Comparison of ENCODE assay signal across 23 mouse cellular contexts in genomic region chr2:167266231-167266630, GRCm38 (mm10). TPM values are rescaled to one million over a fixed set of nuclear protein-coding genes. Genes with fewer than 3 reads are reported as not detected.
DNase-seq lines count a peak whose midpoint lies in the region; ATAC-seq and TF ChIP-seq lines count a peak whose summit lies in the region.
"Had no signal": no experiment of that assay in that cellular context is flagged by ENCODE, and none has a peak within 500 bp of the region (broad histone marks: within the 10 kb centered on the region; RNA-seq: fewer than 3 reads in every experiment).

No protein-coding gene starts in this region.

- H3K9ac ChIP-seq in forebrain, embryonic 11.5 days (ENCODE audit: low read length), result no peak overlapping the region
- H3K9ac ChIP-seq in forebrain, embryonic 14.5 days (ENCODE audit: low read length), result no peak overlapping the region
- H3K9ac ChIP-seq in ES-E14 (ENCODE audit: insufficient read depth, low read depth, low read length, poor library complexity, severe bottlenecking), result no peak overlapping the region
- H3K9ac ChIP-seq: embryonic facial prominence, embryonic 12.5 days; heart, embryonic 15.5 days; limb, embryonic 15.5 days; liver, embryonic 15.5 days; neural tube, embryonic 15.5 days; stomach, embryonic 15.5 days had no signal

- ATAC-seq in forebrain, embryonic 11.5 days (replicated peaks; ENCODE audit: low FRiP score), result no peak
- ATAC-seq in forebrain, embryonic 14.5 days, result no peak
- ATAC-seq: forebrain, embryonic 16.5 days; hindbrain, postnatal 0 days; intestine, postnatal 0 days; midbrain, embryonic 16.5 days had no signal

- in situ Hi-C loops in ES-E14 (cut with MboI; ENCODE audit: low sequenced_read_pairs in 2 of 2, unreplicated experiment in 2 of 2), result no loop called here

- H3K4me3 ChIP-seq in forebrain, embryonic 11.5 days (ENCODE audit: low read depth, low read length), result no peak overlapping the region
- no peak overlapping the region for H3K4me3 ChIP-seq in forebrain, embryonic 14.5 days (ENCODE audit: low read depth, low read length)
- no peak overlapping the region for H3K4me3 ChIP-seq in lung, adult 2 months (replicated peaks; ENCODE audit: extremely low read depth, low read depth, low read length)
- H3K4me3 ChIP-seq in ES-E14 (ENCODE audit: insufficient read depth in 1 of 2, low read depth in 1 of 2, low read length in 2 of 2, poor library complexity in 1 of 2, severe bottlenecking in 1 of 2), result no peak overlapping the region
- H3K4me3 ChIP-seq: embryonic facial prominence, embryonic 12.5 days; erythroblast, embryonic 14.5 days; gastrocnemius, adult 2 months; heart, embryonic 15.5 days; limb, embryonic 15.5 days; liver, embryonic 15.5 days; neural tube, embryonic 15.5 days; stomach, embryonic 15.5 days had no signal

- H3K36me3 ChIP-seq in forebrain, embryonic 11.5 days (ENCODE audit: control insufficient read depth, insufficient read depth, low read length), result no peaks in the 10 kb centered on the region
- no peaks in the 10 kb centered on the region for H3K36me3 ChIP-seq in forebrain, embryonic 14.5 days (ENCODE audit: control insufficient read depth, insufficient read depth, low read length)
- no peaks in the 10 kb centered on the region for H3K36me3 ChIP-seq in ES-E14 (ENCODE audit: control insufficient read depth, insufficient read depth, low read length, poor library complexity, severe bottlenecking)
- H3K36me3 ChIP-seq: embryonic facial prominence, embryonic 12.5 days; heart, embryonic 15.5 days; limb, embryonic 15.5 days; liver, embryonic 15.5 days; neural tube, embryonic 15.5 days; stomach, embryonic 15.5 days had no signal

- TF ChIP-seq POLR2A in lung, adult 2 months (IDR thresholded peaks at IDR 0.05; ENCODE audit: borderline replicate concordance, extremely low read depth, low read depth, low read length), result no peak

- 85% methylated on average over 10 of the region's 10 CpGs for WGBS in forebrain, embryonic 11.5 days
- 95% methylated on average over 10 of the region's 10 CpGs for WGBS in forebrain, embryonic 14.5 days
- whole genome bisulfite sequencing in lung, adult 2 months, result 84% methylated on average over 10 of the region's 10 CpGs

- peak; percentile 16 for DNase-seq in forebrain, embryonic 11.5 days (ENCODE audit: low spot score)
- no peak for DNase-seq in forebrain, embryonic 14.5 days (ENCODE audit: low spot score)
- peak; percentile 1 for DNase-seq in lung, adult 2 months
- no peak for DNase-seq in lung, postnatal 25 days (ENCODE audit: low spot score)
- DNase-seq in ES-E14 (ENCODE audit: low read depth, low spot score), result no peak
- DNase-seq in lung, postnatal 14 days, result peak; percentile 0
- no peak for DNase-seq in frontal cortex, postnatal 25 days (ENCODE audit: low spot score in 2 of 2)
- DNase-seq: cerebellum, adult 9-11 months; gastrocnemius, adult 2 months; layer of hippocampus, postnatal 36 days had no signal

- no peak for TF ChIP-seq CTCF in lung, adult 2 months (IDR thresholded peaks at IDR 0.05; ENCODE audit: insufficient read depth, low read length)

- no peak overlapping the region for H3K27ac ChIP-seq in forebrain, embryonic 11.5 days (ENCODE audit: low read depth, low read length)
- no peak overlapping the region for H3K27ac ChIP-seq in forebrain, embryonic 14.5 days (ENCODE audit: low read depth, low read length)
- H3K27ac ChIP-seq in ES-E14 (ENCODE audit: insufficient read depth, low read depth, low read length, poor library complexity, severe bottlenecking), result no peak overlapping the region; the same call in 1 of the 2 replicates
- H3K27ac ChIP-seq: embryonic facial prominence, embryonic 12.5 days; gastrocnemius, adult 2 months; heart, embryonic 15.5 days; hindbrain, postnatal 0 days; kidney, postnatal 0 days; limb, embryonic 15.5 days; liver, embryonic 15.5 days; neural tube, embryonic 15.5 days; stomach, embryonic 15.5 days had no signal

- H3K27me3 ChIP-seq in forebrain, embryonic 11.5 days (ENCODE audit: control insufficient read depth, insufficient read depth, low read length), result no peaks in the 10 kb centered on the region
- no peaks in the 10 kb centered on the region for H3K27me3 ChIP-seq in forebrain, embryonic 14.5 days (replicated peaks; ENCODE audit: control insufficient read depth, insufficient read depth, low read length)
- H3K27me3 ChIP-seq: embryonic facial prominence, embryonic 12.5 days; heart, embryonic 15.5 days; limb, embryonic 15.5 days; liver, embryonic 15.5 days; neural tube, embryonic 15.5 days; stomach, embryonic 15.5 days had no signal

- no peak overlapping the region for H3K4me2 ChIP-seq in forebrain, embryonic 11.5 days (ENCODE audit: low read depth, low read length, severe bottlenecking)
- H3K4me2 ChIP-seq in forebrain, embryonic 14.5 days (ENCODE audit: low read length), result no peak overlapping the region
- H3K4me2 ChIP-seq: embryonic facial prominence, embryonic 12.5 days; heart, embryonic 15.5 days; limb, embryonic 15.5 days; liver, embryonic 15.5 days; neural tube, embryonic 15.5 days; stomach, embryonic 15.5 days had no signal

- H3K9me3 ChIP-seq in forebrain, embryonic 11.5 days (ENCODE audit: control insufficient read depth, low read length), result no peaks in the 10 kb centered on the region
- no peaks in the 10 kb centered on the region for H3K9me3 ChIP-seq in forebrain, embryonic 14.5 days (replicated peaks; ENCODE audit: control insufficient read depth, low read length)
- H3K9me3 ChIP-seq in ES-E14 (ENCODE audit: control insufficient read depth, insufficient read depth, low read depth, low read length), result no peaks in the 10 kb centered on the region
- H3K9me3 ChIP-seq: embryonic facial prominence, embryonic 12.5 days; heart, embryonic 15.5 days; limb, embryonic 15.5 days; liver, embryonic 15.5 days; neural tube, embryonic 15.5 days; stomach, embryonic 15.5 days had no signal

- no peaks in the 10 kb centered on the region for H3K4me1 ChIP-seq in forebrain, embryonic 11.5 days (replicated peaks; ENCODE audit: control insufficient read depth, insufficient read depth, low read length)
- no peaks in the 10 kb centered on the region for H3K4me1 ChIP-seq in forebrain, embryonic 14.5 days (ENCODE audit: control insufficient read depth, insufficient read depth, low read length)
- peaks cover 6% of the 10 kb centered on the region for H3K4me1 ChIP-seq in lung, adult 2 months (ENCODE audit: control insufficient read depth, insufficient read depth, low read length)
- H3K4me1 ChIP-seq in ES-E14 (ENCODE audit: control insufficient read depth in 2 of 2, insufficient read depth in 2 of 2, low read length in 2 of 2, poor library complexity in 1 of 2), result peaks cover 2 to 7% of the 10 kb centered on the region in 2 experiments; a peak in 2 of 4 replicates
- H3K4me1 ChIP-seq: embryonic facial prominence, embryonic 12.5 days; liver, embryonic 15.5 days; neural tube, embryonic 15.5 days; stomach, embryonic 15.5 days had no signal

TF ChIP-seq in ES-E14, 5 proteins besides CTCF, POLR2A, EP300 and RAD21:
- TF ChIP-seq ZC3H11A (IDR thresholded peaks at IDR 0.05; ENCODE audit: borderline replicate concordance, low read depth, low read length), result no peak
- 0 out of 2 replicates have a peak, but pooled peaks have one; percentile 21 for TF ChIP-seq ZNF384 (IDR thresholded peaks at IDR 0.05; ENCODE audit: low read depth, low read length)

RNA-seq across cellular contexts. Expression of gene Ptgis, which starts 25.8 kb away (rescaled TPM):
- polyA plus RNA-seq in forebrain, embryonic 11.5 days (2014; fragmentation: Nextera tagmentation; extraction: Ambion mirVana), result 8.1 and 9.2 TPM in 2 replicates
- polyA plus RNA-seq in forebrain, embryonic 14.5 days (2014; fragmentation: Nextera tagmentation; extraction: Ambion mirVana), result 3.7 and 3.9 TPM in 2 replicates
- 105 and 162 TPM in 2 replicates for polyA plus RNA-seq in lung, adult 2 months (2012; rRNA removed)
- 16.1 and 23.8 TPM in 2 replicates for total RNA-seq in ES-E14 (2012; rRNA removed)
- total RNA-seq: granulocyte monocyte progenitor cell, adult 5-6 weeks had no signal
- polyA plus RNA-seq: erythroblast, embryonic 14.5 days had no signal

Comparison
In these comparisons a context has a peak if more than half of its experiments do, and no peak if none do; other contexts are left out.
1. DNase-seq: peak in forebrain, embryonic 11.5 days (single experiment), lung, adult 2 months (single experiment) and lung, postnatal 14 days (single experiment); none in forebrain, embryonic 14.5 days (single experiment), lung, postnatal 25 days (single experiment), ES-E14 (single experiment) and frontal cortex, postnatal 25 days (0 of 2).
2. RNA of gene Ptgis, which starts 25.8 kb away (polyA plus RNA-seq): 105 to 162 TPM in lung, adult 2 months; 8.1 to 9.2 TPM in forebrain, embryonic 11.5 days and 3.7 to 3.9 TPM in forebrain, embryonic 14.5 days; every median in the first group is over 10 times any median in the second.